In the genomic region with DNA sequence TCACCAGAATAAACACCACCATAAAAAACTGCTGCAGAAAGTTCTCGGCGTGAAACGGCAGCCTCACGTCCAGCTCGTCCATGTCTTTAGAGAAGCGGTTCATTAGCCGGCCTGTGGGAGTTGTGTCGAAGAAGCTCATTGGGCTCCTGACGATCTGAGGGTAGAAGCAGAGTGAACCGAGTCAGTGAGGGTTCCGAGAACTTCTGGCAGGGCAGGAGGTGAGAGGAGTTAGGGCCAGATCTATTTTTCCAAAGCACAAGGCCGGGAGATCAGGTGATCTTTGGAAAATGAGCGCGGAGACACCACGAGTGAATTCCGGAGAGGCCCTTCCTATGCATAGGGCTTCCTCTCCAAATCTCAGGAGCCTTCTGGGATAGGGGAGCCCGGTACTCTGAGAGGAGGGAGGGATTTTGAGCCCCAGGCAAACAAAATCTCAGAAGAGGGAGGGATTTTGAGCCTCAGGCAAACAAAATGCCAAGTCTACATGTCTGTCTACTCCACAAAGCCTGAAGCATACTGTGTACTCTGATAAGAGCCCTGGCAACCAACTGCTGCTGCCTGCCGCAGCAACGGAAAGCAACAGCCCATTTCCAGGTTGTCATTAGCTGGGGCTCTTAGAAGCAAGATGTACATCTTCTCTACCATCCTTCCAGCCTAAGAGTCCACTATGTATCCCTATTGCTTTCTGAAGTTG, we compare ENCODE assay signal across 12 mouse cellular contexts.
DNase-seq lines count a peak whose midpoint lies in the region.
"Had no signal": no experiment of that assay in that cellular context is flagged by ENCODE, and none has a peak within 500 bp of the region (broad histone marks: within the 10 kb centered on the region; RNA-seq: fewer than 3 reads in every experiment).

No protein-coding gene starts in this region.

- peak; percentile 45 for DNase-seq in cerebellum, adult 11 months
- no peak for DNase-seq in cerebellum, postnatal 4 days (ENCODE audit: low spot score in 2 of 2)
- peak; percentile 63 for DNase-seq in cerebellum, adult 11-12 months
- DNase-seq in cerebellum, adult 9-11 months: peak; percentile 66
- DNase-seq in thymus, adult 18-20 months: no peak
- no peak for DNase-seq in lung, postnatal 10 days
- DNase-seq in kidney, postnatal 36 days: no peak
- DNase-seq: adrenal gland, postnatal 10 days; gastrocnemius, postnatal 36 days; heart, adult 11 months; heart, postnatal 10 days; heart, postnatal 4 days had no signal

Comparison
In these comparisons a context has a peak if more than half of its experiments do, and no peak if none do; other contexts are left out.
1. DNase-seq: peak in cerebellum, adult 11 months (single experiment), cerebellum, adult 11-12 months (single experiment) and cerebellum, adult 9-11 months (single experiment); none in cerebellum, postnatal 4 days (0 of 2), thymus, adult 18-20 months (0 of 2), lung, postnatal 10 days (single experiment) and kidney, postnatal 36 days (0 of 2).